Mouse (Mus musculus) layer of hippocampus, adult 2 months (tissue): Measurements from ENCODE around the gene Zfp108. TPM values are rescaled to one million over a fixed set of nuclear protein-coding genes. Genes with fewer than 3 reads are reported as not detected.
"Not testable (repeated sequence)": the region's sequence is repeated elsewhere in the genome, so short reads cannot be mapped to it uniquely, and the experiment has no call there.

Experiments used
- DNase-seq, 2 experiments: peaks; one replicate each; pipeline ENCODE4 v3.0.0; 2022; ENCODE audit warnings: low spot score in 2 of 2
- H3K27ac ChIP-seq: fragments of 200-600 bp; 2 replicates; pipeline ENCODE4 v1.8.1; 2022
- H3K4me3 ChIP-seq: fragments of 200-600 bp; 2 replicates; pipeline ENCODE4 v1.8.1; 2022; ENCODE audit warnings: mild to moderate bottlenecking
- CTCF ChIP-seq: fragments of 200-600 bp; conservative IDR thresholded peaks from 2 replicates; pipeline ENCODE4 v1.8.1; 2022; ENCODE audit warnings: antibody characterized with exemption, mild to moderate bottlenecking, moderate library complexity
- total RNA-seq, 2 experiments: library from RNA; stranded (reverse); gene quantifications; 2 replicates each; pipeline ENCODE4 v1.2.3; 2021

The Zfp108 gene
- total RNA-seq, 2 experiments from 2014 or later, result 8.0 to 8.6 TPM

DNA sequence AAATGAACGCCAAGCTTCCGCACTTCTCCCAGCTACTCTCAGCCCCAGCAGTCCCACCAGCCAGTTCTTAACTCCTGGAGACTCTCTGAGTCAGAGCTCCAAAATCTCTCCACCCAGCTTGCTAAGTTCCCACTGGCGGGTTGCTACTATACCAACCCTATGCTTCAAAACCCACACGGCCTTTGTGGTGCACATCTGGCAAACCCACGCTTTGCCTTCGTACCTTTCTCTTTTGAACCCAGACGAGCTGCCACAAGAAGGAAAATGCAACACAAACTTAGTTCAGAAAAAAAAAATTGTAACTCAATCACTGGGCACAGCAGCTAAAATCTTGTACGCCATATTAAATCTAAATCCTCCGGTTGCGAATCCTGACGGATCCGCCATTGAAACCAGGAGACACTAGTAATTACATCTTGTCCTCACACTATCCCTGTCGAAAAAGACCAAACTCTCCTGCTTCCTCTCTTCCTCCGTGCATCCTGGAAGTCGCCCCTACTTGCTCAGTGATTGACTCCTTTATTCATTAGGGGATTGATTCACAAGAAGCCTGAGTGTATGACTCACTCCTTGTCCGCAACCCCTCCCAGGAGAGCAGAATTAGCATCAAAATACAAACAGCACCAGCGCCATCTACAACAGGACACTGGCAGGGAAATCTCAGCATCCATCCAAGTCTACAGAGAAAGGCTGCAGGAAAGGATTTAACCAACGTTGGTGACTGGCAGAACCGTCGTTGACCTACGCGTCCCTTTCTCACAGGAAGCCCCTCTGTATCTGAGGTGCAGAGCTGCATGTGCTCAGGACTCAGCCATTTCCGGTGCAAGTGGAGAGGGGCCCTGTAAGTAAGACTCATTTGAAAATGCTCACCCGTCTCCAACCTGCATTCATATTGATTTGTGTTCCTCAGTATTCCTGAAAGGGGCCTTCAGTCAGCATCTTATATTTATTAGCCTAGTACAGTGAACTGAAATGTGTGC is 13.9 kb downstream of the Zfp108 start:
- no peak for DNase-seq
- no peak overlapping the region for H3K27ac ChIP-seq
- no peak overlapping the region for H3K4me3 ChIP-seq
- no peak; the same call in 1 of the 2 replicates for TF ChIP-seq CTCF

DNA sequence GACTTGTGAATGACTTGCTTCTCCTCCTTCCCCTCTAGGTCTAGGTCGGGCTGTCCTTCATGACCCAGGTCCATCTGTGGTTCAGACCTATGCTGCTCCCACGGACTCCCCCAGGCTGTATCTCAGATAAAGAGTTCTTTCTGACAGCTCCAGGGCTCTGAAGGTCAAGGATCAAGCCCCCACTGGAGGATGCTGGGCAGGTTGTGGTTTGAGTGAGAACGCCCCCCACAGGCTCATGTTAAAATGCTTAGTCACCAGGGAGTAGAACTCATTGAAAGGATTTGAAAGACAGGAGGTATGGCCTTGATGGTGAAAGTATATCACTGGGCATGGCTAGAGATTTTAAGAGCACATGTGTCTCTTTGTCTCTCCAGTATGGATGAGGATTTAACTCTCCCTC is 14.7 kb downstream of the Zfp108 start:
- no peak for DNase-seq
- Histone ChIP-seq H3K4me3 (no peak overlapping the region; the same call in 1 of the 2 replicates), H3K27ac (no peak overlapping the region)
- no peak for TF ChIP-seq CTCF

DNA sequence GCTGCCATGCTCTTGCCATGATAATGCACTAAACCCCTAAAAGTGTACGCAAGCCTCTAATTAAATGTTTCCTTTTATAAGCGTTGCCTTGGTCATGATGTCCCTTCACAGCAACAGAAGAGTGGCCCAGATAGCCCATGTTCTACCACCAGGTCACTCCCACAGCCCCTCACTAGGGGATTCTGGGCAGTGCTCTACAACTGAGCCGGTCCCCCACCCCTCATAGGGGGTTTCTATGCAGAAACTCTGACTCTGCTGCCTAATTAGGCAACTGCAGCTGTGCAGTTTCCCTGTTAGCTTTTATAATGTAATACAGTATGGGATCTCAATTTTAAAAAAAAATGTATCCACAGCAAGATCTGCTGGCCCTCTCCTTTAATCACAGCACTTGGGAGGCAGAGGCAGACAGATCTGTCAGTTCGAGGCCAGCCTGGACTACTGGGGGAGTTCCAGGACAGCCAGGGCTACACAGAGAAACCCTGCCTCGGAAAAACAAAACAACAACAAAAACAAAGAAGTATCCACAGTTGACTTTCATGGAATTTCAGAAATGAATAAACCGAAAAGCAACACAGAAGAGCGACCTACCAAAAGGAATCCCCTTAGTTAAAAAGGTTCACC is 15.2 kb downstream of the Zfp108 start:
- no peak for DNase-seq
- peak overlapping the region; percentile 80 for H3K27ac ChIP-seq
- peak overlapping the region; percentile 96 for H3K4me3 ChIP-seq
- no peak for TF ChIP-seq CTCF

DNA sequence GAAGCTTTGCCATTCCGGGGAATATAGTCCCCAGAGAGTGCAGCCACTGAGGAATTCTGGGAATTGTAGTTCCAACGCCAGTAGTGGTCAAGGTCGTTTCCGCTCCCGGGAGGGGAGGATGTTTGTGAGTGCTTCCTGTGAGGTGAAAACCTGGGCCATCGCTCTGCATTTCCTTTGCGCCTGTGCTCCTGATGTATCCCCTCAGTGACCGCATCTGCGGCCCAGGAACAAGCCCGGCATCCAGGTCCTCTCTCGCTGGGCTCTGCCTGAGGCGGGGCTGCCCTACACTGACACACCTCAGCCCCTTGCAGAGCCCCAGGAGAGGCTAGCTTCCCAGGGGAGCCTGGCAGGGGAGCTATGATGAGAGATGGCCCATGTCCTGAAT is 15.7 kb downstream of the Zfp108 start, which contains the start of gene Zfp93:
TSS of gene Zfp93 (plus strand) at position 133 of the 385 bp plus-strand sequence.
- Histone ChIP-seq H3K4me3 (peak within 1 kb of the TSS; percentile 96), H3K27ac (peak within 1 kb of the TSS; percentile 80)
- no peak for TF ChIP-seq CTCF
- peak; percentile 82 to 91 for DNase-seq

DNA sequence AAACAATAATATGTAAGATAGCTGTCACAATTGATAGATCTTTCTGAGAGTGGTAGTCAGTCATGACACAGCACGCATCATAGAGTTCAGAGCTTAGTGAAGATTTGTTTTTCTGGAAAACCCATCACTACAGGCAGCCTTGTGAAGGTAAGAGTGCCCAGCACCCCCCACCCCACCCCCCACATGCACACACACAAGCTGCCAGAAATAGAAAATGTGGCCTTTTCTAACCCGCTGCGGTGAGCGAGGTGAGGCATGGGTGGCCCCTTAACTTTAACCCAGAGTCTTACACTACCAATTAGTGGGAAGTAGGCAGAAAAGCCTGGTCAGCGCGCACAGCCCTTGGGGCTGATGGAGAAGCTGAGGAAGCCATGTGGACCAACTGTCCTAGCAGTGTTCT is 16.6 kb downstream of the Zfp108 start:
- TF ChIP-seq CTCF, result no peak
- Histone ChIP-seq H3K27ac (no peak overlapping the region), H3K4me3 (no peak overlapping the region)
- no peak for DNase-seq

DNA sequence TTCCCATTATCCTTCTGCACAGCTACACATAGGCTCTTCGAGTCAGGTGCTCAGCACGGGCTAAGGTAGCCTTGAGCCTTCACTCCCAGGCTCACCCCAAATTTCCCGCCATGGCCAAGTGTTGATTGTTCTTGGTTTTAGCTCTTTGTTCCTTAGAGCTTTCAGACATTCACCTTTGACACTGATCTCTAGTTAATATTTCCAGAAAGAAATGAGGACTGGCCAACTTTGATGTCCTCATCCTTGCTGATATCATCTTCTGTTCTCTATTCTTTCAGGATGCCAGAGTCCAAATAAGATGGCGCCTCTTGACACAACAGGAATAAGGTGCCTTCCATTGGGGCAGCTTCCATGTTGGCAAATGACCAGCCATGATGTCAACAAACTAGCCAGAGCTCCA is 19.9 kb downstream of the Zfp108 start:
- no peak for DNase-seq
- H3K4me3 ChIP-seq, result no peak overlapping the region
- no peak overlapping the region for H3K27ac ChIP-seq
- no peak for TF ChIP-seq CTCF

DNA sequence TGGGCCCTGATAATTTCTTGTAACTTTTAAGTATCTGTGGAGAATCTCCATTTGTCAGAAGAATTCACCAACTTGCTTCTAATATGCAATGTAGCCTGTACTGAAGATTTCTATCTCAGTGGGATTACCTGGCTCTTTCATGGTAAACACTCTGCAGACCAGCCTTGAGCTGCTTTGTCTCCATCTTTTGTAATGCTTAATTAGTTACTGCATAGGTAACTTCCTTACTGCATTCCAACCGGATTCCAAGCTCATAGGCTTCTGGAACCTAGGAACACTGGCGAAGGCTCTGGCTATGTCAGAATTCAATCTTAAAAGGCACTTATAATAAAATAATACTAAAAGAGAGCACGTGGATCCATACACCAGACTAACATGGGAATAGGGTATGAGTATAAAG is 24.2 kb downstream of the Zfp108 start:
- H3K4me3 ChIP-seq, DNase-seq, H3K27ac ChIP-seq: not testable (repeated sequence)

DNA sequence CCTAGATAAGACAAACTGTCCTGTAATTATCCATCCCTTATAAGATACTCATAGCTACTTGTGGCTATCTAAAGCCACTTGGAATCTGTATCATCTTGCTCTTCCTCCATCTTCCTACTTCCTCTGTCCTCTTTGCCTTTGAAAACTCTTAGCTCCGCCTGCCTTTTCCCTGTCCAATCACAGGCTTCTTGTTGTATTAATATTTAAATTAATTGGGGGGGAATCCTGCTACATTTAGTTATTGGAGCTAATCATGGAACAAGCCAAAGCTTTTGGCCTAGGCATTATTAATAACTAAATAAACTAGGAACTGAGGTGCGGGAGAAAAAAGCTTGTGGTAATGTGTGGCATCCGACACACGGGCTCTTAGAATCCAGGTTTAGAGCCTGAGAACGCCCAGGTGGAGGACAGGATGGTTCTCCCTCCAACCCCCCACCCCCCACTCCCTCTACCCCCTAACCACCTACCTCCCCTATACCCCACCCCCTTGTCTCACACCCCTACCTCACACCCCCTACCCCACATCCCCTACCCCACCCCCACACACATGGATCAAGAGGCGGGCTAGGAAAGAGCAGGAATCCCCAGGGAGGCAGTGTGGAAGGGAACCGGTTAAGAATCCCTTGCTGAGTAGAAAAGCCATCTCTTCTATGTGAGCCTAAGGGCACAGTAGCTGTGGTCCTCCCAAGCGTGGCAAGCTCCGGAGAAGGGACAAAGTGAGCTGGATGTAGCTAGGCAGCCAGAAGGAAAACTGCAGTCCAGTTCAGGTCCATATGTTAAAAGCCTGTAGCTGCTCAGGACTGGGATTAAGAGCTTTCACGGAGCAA is 25.6 kb downstream of the Zfp108 start:
- no peak overlapping the region for H3K4me3 ChIP-seq
- no peak for DNase-seq
- no peak overlapping the region for H3K27ac ChIP-seq
- TF ChIP-seq CTCF, result no peak

DNA sequence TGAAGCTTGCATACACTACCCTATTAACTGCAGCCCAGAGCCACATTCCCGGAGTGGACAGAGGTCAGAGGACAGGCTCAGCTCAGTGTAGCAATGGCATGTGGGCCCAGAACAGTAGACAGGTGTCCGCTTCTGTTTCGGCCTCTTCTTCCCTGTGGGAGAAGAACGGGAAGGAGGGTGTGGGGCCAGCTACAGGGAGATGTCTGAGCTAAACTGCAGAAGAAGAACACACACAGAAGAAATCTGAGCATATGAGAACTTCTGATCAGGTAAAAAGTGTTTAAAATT is 26.2 kb downstream of the Zfp108 start:
- no peak for TF ChIP-seq CTCF
- H3K27ac ChIP-seq, result no peak overlapping the region

DNA sequence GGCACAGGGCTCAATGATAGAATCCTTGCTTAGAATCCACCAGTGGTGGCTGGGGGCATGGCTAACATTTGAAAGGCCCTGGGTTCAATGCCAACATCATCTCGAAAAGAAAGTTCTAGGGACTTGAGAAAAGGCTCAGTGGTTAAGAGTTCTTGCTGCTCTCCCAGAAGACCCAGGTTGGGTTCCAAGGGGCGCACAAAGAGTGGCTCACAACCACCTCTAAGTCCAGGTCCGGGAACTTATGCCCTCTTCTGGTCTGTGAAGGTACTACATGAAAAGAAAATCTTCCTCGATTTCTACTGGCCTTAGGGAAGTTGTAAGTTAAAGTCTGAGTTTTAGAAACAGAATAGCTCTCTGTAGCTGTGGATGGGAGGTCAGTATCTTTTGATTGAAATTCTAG is 31.5 kb downstream of the Zfp108 start:
- peak; percentile 60 for TF ChIP-seq CTCF
- no peak overlapping the region for H3K27ac ChIP-seq
- H3K4me3 ChIP-seq, result no peak overlapping the region
- no peak for DNase-seq

More for the DNA sequence above, 26.2 kb downstream of the Zfp108 start:
- H3K4me3 ChIP-seq, result no peak overlapping the region
- no peak for DNase-seq

DNA sequence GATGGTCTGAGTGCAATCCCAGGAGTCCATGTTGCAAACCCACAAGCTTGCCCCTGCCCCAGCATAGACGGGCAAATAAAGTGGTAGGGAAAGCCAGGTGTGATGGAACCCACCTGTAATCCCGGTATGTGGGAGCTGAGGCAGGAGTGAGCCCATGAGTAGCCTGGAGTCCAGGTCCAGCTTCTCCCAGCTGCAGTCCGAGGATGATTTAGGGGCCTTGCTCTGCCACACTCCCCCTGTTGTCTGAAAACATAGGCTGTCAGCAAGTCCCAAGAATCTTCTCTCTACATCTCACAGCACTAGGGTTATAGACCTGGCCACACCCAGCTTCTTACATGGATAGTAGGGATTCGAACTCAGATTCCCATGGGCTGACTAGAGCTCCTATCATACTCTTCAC is 32.3 kb downstream of the Zfp108 start:
- DNase-seq, result no peak
- Histone ChIP-seq H3K4me3 (no peak overlapping the region), H3K27ac (no peak overlapping the region)
- no peak for TF ChIP-seq CTCF

DNA sequence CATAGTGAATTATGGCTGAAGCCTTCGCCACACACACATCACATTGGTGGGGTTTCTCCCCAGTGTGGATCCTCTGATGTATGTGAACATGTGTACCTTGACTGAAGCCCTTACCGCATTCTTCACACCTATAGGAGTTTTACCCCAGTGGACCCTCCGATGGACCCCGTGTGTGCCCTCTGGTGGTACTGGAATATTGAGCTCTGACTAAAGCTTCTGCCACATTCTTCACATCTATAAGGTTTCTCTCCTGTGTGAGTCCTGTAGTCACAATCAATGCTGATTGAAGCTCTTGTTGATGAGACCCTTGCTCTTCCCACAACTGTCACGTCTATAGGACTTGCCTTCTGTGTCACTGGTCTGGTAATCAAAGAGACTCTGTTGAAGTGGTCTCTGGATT is 33.1 kb downstream of the Zfp108 start:
- DNase-seq, result no peak
- Histone ChIP-seq H3K27ac (no peak overlapping the region), H3K4me3 (no peak overlapping the region)
- peak; percentile 58 for TF ChIP-seq CTCF

DNA sequence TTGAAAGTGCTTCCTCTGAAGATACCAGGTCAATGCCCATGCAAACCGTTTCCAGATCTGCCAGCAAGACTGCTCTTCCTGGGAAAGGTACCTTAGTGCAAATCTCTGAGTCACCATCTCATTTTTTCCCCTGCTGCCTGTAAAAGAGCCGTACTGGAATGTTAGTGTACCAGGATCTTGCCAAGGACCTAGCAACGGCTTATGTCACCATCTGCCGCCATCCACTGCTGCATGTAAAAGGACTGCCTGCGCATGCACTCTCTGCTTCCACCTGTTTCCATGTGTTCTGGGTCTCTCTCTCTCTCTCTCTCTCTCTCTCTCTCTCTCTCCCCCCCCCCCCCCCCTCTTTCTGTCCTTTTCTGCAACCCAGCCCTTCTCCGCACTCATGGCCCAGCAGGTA is 33.9 kb downstream of the Zfp108 start:
- DNase-seq, result peak; percentile 58 to 62
- H3K4me3 ChIP-seq, result no peak overlapping the region
- H3K27ac ChIP-seq, result peak overlapping the region; percentile 57; the same call in 1 of the 2 replicates
- no peak for TF ChIP-seq CTCF
